Mouse (Mus musculus) stomach, embryonic 14.5 days (tissue): Measurements from ENCODE around the gene Crp. TPM values are rescaled to one million over a fixed set of nuclear protein-coding genes. Genes with fewer than 3 reads are reported as not detected.

Source experiments
- ATAC-seq: fragments of 200-750 bp; cut with Nextera tagmentation; 2 replicates; pipeline ENCODE4 v1.8.0; 2017; ENCODE audit warnings: low read depth, moderate TSS enrichment; ENCODE audit not compliant: insufficient number of reproducible peaks, insufficient read depth, low FRiP score
- H3K27ac ChIP-seq: fragments of 300-500 bp; sonication (generic); 2 replicates; pipeline ENCODE4 v1.5.1; 2014; ENCODE audit warnings: mild to moderate bottlenecking, low read length, moderate library complexity, mixed read lengths
- H3K27me3 ChIP-seq: fragments of 300-500 bp; sonication (generic); 2 replicates; pipeline ENCODE4 v1.6.1; 2014; ENCODE audit warnings: low read length, control low read depth, mixed read lengths; ENCODE audit not compliant: control insufficient read depth, insufficient read depth
- H3K36me3 ChIP-seq: fragments of 300-500 bp; sonication (generic); 2 replicates; pipeline ENCODE4 v1.6.1; 2014; ENCODE audit warnings: mild to moderate bottlenecking, control low read depth, low read length, moderate library complexity, mixed read lengths; ENCODE audit not compliant: control insufficient read depth, insufficient read depth
- H3K4me1 ChIP-seq: fragments of 300-500 bp; sonication (generic); 2 replicates; pipeline ENCODE4 v1.6.1; 2014; ENCODE audit warnings: low read length, control low read depth, mixed read lengths; ENCODE audit not compliant: control insufficient read depth, insufficient read depth
- H3K4me2 ChIP-seq: fragments of 300-500 bp; sonication (generic); replicated peaks from 2 replicates; pipeline ENCODE4 v1.6.1; 2014; ENCODE audit warnings: low read depth, low read length, control low read depth
- H3K4me3 ChIP-seq: fragments of 300-500 bp; sonication (generic); 2 replicates; pipeline ENCODE4 v1.5.1; 2014; ENCODE audit warnings: low read depth, low read length, control low read depth
- H3K9ac ChIP-seq: fragments of 300-500 bp; sonication (generic); replicated peaks from 2 replicates; pipeline ENCODE4 v1.6.1; 2014; ENCODE audit warnings: low read depth, mild to moderate bottlenecking, control low read depth, low read length, moderate library complexity, mixed read lengths
- H3K9me3 ChIP-seq: fragments of 300-500 bp; sonication (generic); 2 replicates; pipeline ENCODE4 v1.6.1; 2016; ENCODE audit warnings: low read depth, low read length, control low read depth; ENCODE audit not compliant: control insufficient read depth
- WGBS: fragments of 180-500 bp; shearing (Covaris S2); extraction: QIAGEN DNeasy Blood & Tissue Kit; methylation state at CpG from one replicate; pipeline ENCODE4 v1.1.7; 2014; 5-methylcytosine and 5-hydroxymethylcytosine counted together
- polyA plus RNA-seq: library from polyadenylated mRNA; unstranded; fragments of >200 nt; fragmentation: Nextera tagmentation; extraction: Ambion mirVana; gene quantifications from 2 replicates; pipeline ENCODE4 v1.2.1, GENCODE M21; 2014

The Crp gene
- polyA plus RNA-seq, 1 experiment from 2014 or later = 0.29 TPM

DNA sequence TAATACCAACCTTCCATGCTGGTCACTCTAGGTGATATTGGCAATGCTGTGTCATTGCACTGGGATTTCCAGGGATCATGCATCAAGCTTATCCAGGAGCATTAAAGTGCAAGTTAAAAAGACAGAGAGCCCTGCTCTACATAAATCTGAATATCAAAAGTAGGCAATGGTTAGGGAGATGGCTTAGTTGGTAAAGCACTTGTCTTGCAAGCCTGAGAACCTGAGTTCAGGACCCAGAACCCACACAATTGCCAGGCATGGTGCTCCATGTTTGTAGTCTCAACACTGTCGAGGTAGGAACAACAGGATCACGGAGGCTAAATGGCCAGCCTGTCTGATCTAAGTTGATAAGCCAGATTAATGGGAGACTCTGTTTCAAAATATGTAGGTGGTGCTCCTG lies 3.5 kb downstream of the Crp start:
- H3K36me3 ChIP-seq = no peaks in the 10 kb centered on the region
- H3K9ac ChIP-seq = no peak overlapping the region
- H3K4me3 ChIP-seq = no peak overlapping the region
- H3K9me3 ChIP-seq = no peaks in the 10 kb centered on the region
- whole genome bisulfite sequencing = 94% methylated on average over 2 of the region's 2 CpGs
- no peak for ATAC-seq
- no peaks in the 10 kb centered on the region for H3K27me3 ChIP-seq
- H3K4me1 ChIP-seq = no peaks in the 10 kb centered on the region
- H3K27ac ChIP-seq = no peak overlapping the region
- no peak overlapping the region for H3K4me2 ChIP-seq

DNA sequence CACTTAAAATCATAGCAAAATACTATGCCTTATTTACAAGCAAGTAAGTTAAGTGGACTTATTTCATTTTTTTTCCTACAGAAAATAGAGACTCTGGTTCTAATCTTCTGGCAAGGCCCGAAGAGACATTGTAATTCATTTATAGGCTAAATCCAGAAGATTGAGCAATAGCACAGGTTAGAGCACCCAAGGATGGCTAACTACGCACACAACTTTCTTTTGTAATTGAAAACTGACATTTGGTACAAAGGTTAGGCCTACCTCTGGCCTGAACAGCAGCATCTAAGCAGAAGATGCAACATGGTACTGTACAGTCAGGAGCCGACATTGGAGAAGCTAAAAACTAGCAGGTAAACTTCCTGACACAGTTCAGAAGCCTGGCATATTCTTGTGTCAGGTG lies 4.0 kb downstream of the Crp start:
- no peak overlapping the region for H3K4me3 ChIP-seq
- H3K27ac ChIP-seq = no peak overlapping the region
- no peaks in the 10 kb centered on the region for H3K4me1 ChIP-seq
- no peak for ATAC-seq
- H3K36me3 ChIP-seq = no peaks in the 10 kb centered on the region
- no peak overlapping the region for H3K4me2 ChIP-seq
- no peaks in the 10 kb centered on the region for H3K27me3 ChIP-seq
- no peak overlapping the region for H3K9ac ChIP-seq
- 96% methylated on average over 3 of the region's 3 CpGs for WGBS
- no peaks in the 10 kb centered on the region for H3K9me3 ChIP-seq

DNA sequence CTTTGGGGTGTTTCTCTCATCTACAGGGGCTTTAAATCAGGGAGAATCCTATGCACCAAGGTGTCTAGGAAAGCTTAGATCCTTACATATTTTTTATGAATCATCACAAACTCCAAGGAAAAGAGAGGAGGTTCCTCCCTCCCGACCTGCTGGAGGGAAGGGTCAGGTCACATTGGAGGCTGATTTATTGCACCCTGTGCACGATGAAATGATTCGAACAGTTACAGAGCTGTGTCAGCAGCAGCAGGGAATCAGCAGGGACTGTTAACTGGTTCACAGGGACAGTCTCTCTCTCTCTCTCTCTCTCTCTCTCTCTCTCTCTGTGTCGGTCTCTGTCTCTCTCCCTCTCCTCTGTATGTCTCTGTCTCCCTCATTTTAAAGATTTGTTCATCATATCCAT lies 6.9 kb downstream of the Crp start:
- Histone ChIP-seq H3K27ac (no peak overlapping the region), H3K4me1 (no peaks in the 10 kb centered on the region), H3K36me3 (no peaks in the 10 kb centered on the region), H3K4me3 (no peak overlapping the region), H3K9me3 (no peaks in the 10 kb centered on the region), H3K9ac (no peak overlapping the region), H3K27me3 (no peaks in the 10 kb centered on the region), H3K4me2 (no peak overlapping the region)
- ATAC-seq = no peak
- WGBS = 23% methylated on average over 4 of the region's 4 CpGs

DNA sequence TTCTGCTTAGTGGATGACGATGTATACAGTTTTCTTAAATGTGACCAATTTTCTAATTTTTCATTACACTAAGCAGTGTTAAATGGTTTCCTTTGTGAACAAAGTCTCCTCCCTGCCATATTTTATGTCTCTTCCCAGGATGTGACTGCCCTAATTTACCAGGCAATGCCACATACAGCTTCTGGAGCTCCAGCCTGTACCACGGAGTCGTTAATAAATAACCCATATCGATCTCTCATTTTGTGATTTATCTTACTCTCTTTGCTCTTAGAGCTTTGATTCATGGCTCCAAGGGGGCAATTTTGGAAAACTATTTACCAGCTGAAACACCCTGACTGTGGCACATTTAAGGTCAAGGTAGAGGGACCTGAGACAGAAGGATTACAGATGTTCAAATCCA lies 8.4 kb downstream of the Crp start:
- Histone ChIP-seq H3K9me3 (no peaks in the 10 kb centered on the region), H3K27me3 (no peaks in the 10 kb centered on the region), H3K36me3 (no peaks in the 10 kb centered on the region), H3K4me2 (no peak overlapping the region), H3K4me3 (no peak overlapping the region), H3K9ac (no peak overlapping the region), H3K27ac (no peak overlapping the region), H3K4me1 (no peaks in the 10 kb centered on the region)
- 72% methylated on average over 4 of the region's 4 CpGs for WGBS
- no peak for ATAC-seq

DNA sequence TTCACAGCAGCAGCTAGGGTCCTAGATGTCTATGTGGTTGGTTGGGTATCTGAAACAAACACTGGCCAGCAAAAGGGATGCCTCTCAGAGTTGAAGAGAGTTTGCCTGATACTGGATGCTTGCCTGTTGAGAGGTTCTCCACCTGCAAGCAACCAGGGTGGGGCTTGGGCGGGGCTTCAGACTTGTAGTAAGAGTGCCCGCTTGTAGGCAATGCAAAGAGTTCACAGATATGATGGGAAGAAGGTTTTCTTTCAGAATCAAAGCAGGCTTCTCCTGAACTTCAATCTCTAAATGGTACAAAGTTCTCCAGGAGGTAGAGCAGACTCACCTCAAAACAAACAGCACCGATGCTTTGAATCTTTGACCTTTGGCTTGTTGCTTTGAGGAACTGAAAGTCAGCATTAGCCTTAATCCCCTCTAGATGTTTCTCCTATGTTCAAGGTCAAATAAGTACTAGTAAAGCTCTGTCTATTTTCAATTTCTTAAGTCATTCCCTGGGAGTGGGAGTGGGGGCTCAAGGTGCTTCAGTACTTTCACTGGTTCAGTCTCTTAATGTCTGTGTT lies 12.0 kb downstream of the Crp start:
- H3K9ac ChIP-seq = no peak overlapping the region
- no peaks in the 10 kb centered on the region for H3K9me3 ChIP-seq
- H3K4me1 ChIP-seq = no peaks in the 10 kb centered on the region
- no peak for ATAC-seq
- no peak overlapping the region for H3K27ac ChIP-seq
- no peak overlapping the region for H3K4me2 ChIP-seq
- no peaks in the 10 kb centered on the region for H3K27me3 ChIP-seq
- no peak overlapping the region for H3K4me3 ChIP-seq
- WGBS = 86% methylated on average over 3 of the region's 3 CpGs
- no peaks in the 10 kb centered on the region for H3K36me3 ChIP-seq

DNA sequence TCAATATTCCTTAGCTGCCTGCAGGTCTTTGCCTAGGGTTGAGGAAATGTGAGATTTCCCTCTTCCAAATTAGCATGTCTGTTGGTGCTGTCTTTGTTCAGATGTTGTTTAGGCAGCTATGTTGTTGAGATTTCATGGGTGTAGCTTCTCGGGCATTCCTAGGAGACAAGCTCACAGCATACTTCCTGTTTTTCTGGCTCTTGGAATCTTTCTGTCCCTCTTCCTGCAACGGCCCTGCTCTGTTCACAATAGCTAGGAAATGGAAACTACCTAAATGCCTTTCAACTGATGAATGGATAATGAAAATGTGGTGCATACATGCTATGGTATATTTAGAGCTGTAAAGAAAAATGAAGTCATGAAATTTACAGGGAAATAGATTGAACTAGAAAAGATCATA lies 13.5 kb downstream of the Crp start:
- Histone ChIP-seq H3K4me2 (no peak overlapping the region), H3K9ac (no peak overlapping the region), H3K9me3 (no peaks in the 10 kb centered on the region), H3K27me3 (no peaks in the 10 kb centered on the region), H3K36me3 (no peaks in the 10 kb centered on the region), H3K4me1 (no peaks in the 10 kb centered on the region), H3K27ac (no peak overlapping the region), H3K4me3 (no peak overlapping the region)
- 46% methylated on average over 2 of the region's 2 CpGs for WGBS
- no peak for ATAC-seq

DNA sequence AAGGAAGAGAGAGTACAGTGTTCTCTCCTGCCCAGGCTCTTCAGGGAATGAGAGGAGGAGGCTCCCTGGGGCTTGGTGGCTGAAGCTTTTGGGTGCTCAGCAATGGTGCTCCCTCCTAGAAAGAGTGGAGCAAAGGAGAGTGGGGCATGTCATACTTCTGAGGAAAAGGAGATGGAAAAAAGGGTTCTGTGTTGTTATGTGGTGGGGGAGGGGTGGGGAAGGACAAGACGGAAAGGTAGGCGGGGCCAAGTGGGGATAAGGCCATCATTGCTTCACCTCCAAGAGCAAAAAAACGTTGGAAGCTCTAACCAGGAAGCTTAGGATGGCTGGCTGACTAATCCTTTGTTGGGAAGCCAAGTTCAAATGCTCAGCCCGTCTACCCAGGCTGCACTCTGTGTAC lies 14.1 kb downstream of the Crp start:
- 55% methylated on average over 4 of the region's 4 CpGs for WGBS
- no peaks in the 10 kb centered on the region for H3K27me3 ChIP-seq
- no peak overlapping the region for H3K9ac ChIP-seq
- ATAC-seq = no peak
- no peaks in the 10 kb centered on the region for H3K4me1 ChIP-seq
- no peaks in the 10 kb centered on the region for H3K9me3 ChIP-seq
- H3K36me3 ChIP-seq = no peaks in the 10 kb centered on the region
- no peak overlapping the region for H3K27ac ChIP-seq
- H3K4me3 ChIP-seq = no peak overlapping the region
- H3K4me2 ChIP-seq = no peak overlapping the region

DNA sequence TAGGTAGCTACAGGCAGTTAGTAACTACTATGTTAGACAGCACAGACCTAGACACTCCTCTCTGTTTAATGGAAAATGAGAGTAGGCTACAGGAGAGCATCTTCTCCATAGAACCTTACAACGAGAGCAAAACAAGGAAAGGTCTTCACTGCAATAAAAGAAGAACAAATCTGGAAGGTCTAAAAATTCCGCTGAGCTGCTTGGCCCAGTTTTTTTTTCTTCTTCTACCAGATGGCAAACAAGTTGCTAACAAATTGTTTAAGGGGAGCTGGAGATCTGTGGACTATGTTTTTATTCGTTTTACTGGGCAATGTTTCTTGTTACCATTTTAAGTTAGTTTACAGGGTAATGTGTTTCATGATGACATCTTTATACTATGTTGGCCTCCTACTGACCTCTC lies 53.4 kb downstream of the Crp start:
- ATAC-seq = no peak
- Histone ChIP-seq H3K4me2 (no peak overlapping the region), H3K27ac (no peak overlapping the region), H3K27me3 (no peaks in the 10 kb centered on the region), H3K9me3 (no peaks in the 10 kb centered on the region), H3K4me3 (no peak overlapping the region), H3K36me3 (no peaks in the 10 kb centered on the region), H3K9ac (no peak overlapping the region), H3K4me1 (no peaks in the 10 kb centered on the region)
- WGBS = 62% methylated on average over 3 of the region's 3 CpGs

DNA sequence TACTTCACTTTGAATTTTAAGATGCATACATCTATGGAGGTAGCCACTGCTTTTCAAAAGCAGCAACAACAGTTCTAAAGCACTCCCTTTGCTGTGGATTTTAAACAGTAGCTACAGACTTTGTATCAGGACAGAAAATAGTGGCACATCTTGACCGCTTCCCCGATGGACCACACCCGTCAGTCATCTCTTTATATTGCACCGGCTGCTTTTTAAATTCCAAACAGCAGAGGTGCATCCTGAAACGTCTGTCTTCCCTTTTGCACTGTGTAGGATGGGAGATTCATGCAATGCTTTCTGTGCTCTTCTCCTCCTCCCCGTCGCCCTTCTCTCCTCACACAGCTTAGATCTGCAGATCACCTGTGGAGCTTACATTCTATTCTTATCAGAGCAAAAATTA lies 57.3 kb downstream of the Crp start:
- no peaks in the 10 kb centered on the region for H3K9me3 ChIP-seq
- H3K4me1 ChIP-seq = no peaks in the 10 kb centered on the region
- no peak overlapping the region for H3K9ac ChIP-seq
- no peak overlapping the region for H3K4me3 ChIP-seq
- no peak for ATAC-seq
- H3K4me2 ChIP-seq = no peak overlapping the region
- WGBS = 69% methylated on average over 7 of the region's 7 CpGs
- no peaks in the 10 kb centered on the region for H3K27me3 ChIP-seq
- no peaks in the 10 kb centered on the region for H3K36me3 ChIP-seq
- no peak overlapping the region for H3K27ac ChIP-seq
